Mouse (Mus musculus) adrenal gland, adult 8-10 months (tissue): ENCODE measurements around the gene Tns1. TPM values are rescaled to one million over a fixed set of nuclear protein-coding genes. Genes with fewer than 3 reads are reported as not detected.

Experiments used
- DNase-seq: peaks from one replicate; pipeline ENCODE4 v3.0.0; 2022
- total RNA-seq, 4 experiments: library from RNA; stranded (reverse); gene quantifications; 2 replicates each; pipeline ENCODE4 v1.2.4; 2022

Gene Tns1
- total RNA-seq, 4 experiments from 2014 or later, result 461 to 578 (median 489) TPM

- no peak for DNase-seq
These were observed 33.1 kb downstream of the Tns1 start for GRCm38 (mm10) chr1:74091138-74091537.

GRCm38 (mm10) chr1:74090329-74090728 lies 33.9 kb downstream of the Tns1 start:
- no peak for DNase-seq

DNA sequence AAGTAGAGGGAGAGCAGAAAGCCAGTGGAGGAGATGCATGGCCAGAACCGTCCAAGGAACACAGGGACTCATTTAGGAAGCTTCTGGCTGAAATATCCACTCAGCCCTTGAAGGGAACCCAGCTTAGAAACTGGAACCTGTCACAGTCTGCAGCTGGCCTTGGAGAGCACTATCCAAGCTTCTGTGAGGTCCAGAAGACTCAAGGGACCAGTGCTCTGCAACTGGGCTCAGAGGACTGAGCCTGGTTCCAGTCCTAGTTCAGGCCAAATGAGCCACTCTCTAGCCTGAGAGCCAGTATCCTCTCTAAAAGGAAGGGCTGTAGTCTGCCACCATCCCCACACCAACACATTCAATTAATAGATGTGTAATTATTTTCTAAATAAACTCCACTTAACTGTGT lies 35.7 kb downstream of the Tns1 start:
- no peak for DNase-seq

- no peak for DNase-seq
These were observed 38.7 kb downstream of the Tns1 start for GRCm38 (mm10) chr1:74085566-74085965.

GRCm38 (mm10) chr1:74084752-74085151 lies 39.5 kb downstream of the Tns1 start:
- no peak for DNase-seq

GRCm38 (mm10) chr1:74084065-74084705 lies 40.1 kb downstream of the Tns1 start:
- no peak for DNase-seq

GRCm38 (mm10) chr1:74082841-74083463 lies 41.3 kb downstream of the Tns1 start:
- DNase-seq, result no peak

DNA sequence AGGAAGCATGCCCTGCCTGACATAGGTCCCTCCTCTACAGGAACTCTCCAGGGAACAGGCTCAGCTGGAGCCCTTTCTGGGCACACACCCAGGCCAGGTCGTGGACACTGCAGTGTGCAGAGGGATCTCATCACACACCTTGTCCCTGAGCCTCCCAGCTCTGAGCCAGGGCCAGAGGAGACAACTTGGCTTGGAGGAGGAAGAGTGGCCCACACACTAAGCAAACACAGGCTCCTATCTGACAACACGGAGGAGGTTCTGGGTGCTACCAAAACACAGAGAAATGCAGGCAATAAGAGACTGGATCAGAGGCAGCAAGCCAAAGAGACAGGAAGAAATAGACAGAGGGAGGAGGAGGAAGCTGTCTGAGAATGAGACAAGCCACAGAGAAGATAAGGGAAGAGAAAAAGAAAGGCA lies 42.7 kb downstream of the Tns1 start:
- DNase-seq, result no peak

GRCm38 (mm10) chr1:74077353-74077752 lies 46.9 kb downstream of the Tns1 start:
- DNase-seq, result peak; percentile 84

- DNase-seq, result no peak
These were observed 48.0 kb downstream of the Tns1 start for GRCm38 (mm10) chr1:74076230-74076629.

DNA sequence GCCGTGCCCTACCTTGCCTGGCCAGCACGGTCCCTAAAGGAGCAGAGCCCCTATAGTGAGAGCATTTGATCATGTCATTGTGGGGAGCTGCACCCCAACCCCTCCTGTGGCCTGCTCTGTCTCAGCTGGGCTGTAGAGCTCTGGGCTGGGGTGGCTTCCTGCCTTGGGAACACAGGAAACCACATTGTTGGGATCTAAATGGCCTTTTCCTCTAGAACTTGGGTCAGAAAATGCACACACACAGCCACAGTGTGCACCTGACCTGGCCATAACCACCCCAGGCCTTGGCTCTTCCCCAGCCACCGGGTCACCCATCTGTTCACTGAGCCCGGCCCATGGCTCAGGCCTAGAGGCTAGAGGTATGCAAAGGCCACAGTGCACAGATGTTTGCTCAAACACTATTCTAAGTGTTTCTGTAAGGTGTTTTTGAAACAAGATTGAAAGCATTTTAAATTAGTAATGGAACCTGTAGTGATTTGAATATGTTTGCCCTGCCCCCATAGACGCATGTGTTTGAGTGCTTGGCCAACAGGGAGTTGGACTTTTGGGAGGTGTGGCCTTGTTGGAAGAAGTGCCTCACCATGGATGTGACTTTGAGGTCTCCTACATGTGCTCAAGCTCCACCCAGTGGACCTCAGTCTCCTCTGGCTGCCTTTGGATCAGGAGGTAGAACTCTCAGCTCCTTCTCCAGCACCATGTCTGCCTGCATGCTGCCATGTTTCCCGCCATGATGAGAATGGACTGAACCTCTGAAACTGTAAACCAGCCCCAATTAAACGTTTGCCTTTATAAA lies 49.4 kb downstream of the Tns1 start:
- no peak for DNase-seq

- DNase-seq, result no peak
These were observed 50.5 kb downstream of the Tns1 start for GRCm38 (mm10) chr1:74073791-74074190.

DNA sequence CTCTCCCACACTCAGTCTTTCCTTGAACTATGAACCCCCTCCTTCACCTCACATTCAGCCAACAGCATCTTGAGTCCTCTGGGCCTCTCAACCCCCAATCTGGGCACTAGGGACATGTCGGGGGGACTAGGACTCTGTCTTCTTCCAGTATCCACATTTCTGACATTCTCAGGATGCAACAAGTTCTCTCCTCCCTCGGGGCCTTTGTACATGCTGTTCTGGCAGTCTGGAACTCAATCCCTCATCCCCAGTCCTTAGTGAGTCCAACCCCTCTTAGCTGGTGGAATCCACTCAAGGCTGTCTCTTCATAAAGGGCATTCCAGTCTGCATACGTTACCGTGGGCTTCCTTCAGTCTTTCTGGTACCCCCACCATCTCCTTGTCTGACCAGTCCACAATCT lies 53.5 kb downstream of the Tns1 start:
- DNase-seq, result no peak

DNA sequence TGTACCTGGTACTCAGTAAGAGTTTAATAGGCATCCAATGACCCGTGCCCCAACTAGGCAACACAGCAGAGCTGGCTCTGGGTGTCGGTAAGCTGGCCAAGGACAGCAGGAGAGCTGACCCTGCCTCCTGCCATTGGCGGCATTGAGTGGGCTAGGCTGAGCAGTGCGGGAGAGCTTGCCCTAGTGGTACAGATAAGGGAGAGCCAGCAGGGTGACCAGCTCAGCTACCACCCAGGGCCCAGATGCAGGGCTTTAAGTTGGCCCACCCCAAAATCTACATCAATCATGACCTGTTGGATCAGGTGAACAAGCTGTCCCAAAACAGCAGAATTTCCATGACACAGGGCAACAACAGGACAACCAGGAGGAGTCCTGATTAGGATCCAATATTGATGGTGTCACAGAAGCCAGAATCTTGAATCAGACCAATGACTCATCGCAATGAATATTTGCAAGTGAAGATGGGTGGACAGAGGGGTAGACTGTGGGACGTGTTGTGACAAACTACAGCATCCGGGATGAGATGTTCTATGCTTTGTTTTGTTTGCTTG lies 54.2 kb downstream of the Tns1 start:
- peak; percentile 51 for DNase-seq

DNA sequence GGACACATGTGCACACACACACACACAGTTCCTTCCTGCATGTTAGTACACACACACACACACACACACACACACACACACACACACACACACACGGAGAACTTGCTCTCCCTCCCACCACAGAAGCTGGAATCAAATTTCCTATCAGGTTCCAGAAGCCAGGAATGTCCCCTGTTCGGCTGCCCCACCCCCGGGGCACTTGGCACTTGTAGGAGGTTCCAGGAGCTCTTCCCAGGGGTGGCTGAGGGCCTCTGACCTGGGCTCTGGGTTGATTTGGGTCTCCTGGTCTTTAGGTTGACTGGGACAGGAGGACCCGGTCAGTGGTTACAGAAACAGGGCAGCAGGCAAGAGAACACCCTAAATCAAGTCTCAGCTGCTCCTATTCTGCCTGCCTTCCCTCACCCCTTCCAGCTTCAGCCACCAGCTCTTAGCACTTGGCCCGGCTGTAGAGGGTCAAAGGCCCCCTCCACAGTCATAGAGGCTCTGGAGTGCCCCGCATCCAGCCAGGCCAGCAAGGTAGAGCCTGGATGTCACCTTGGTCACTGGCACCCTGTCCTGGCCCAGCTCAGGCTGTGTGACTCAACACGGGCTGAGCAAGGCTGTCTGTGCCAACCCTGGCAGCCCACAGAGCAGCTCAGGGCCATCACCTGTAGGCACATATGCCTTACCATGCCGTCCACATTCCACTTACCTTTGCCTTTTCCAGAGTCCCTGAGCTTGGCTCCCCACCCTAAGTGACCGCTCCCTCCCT lies 55.0 kb downstream of the Tns1 start:
- peak; percentile 79 for DNase-seq

DNA sequence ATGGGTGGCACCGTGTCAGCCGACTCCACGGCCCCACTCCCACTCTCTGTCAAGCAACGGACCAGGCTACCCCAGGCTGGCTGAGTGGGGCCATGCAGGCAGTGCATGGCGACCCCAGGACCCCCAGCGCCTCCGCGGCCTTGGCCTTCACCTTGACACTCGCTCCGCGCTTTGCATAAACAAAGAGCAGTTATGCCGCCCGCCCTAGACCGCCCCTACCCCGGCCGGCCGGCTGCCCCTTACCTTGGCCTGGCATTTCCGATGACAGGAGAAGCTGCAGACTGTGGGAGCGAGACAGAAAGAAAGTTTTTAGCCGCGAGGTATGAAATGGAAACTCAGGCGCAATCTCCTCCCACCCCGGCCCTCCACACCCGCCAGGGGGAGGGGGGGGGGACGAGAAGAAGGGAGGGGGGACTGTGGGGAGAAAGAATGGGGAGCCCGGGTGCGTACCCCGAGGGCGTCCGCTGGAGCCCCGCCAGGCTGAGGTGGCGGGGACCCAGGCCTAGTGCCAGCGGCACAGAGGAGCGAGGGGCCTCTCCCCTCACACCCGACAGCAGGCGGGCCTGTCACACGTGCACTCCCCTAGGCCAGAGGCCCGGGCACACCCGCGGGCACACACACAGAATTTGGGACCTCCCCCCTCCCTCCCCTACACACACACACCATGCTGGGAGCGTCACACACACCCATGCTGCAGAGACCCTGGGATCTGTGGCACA lies 55.7 kb downstream of the Tns1 start:
- no peak for DNase-seq

GRCm38 (mm10) chr1:74067866-74068265 lies 56.4 kb downstream of the Tns1 start:
- no peak for DNase-seq

DNA sequence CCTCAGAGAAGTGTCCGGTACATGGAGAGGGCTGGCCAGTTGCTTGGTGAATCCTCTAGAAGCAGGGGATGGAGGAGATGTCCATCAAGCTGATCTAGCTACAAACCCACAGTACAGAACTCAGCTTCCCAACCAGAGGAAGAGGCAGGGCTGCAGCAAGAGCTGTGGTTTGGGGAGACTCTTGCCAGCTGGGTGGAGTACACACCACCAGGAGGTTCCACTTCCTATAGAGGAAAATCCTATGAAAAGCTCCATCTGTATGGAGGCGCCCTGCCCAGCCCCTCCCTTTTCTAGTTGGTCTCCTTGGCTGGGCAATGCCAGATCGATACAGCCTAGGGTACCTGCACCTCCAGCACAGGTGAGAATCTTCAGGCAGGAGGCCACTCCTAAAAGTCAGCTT lies 57.7 kb downstream of the Tns1 start:
- DNase-seq, result no peak

GRCm38 (mm10) chr1:74066061-74066460 lies 58.2 kb downstream of the Tns1 start:
- DNase-seq, result peak; percentile 92

- DNase-seq, result no peak
These were observed 64.2 kb downstream of the Tns1 start for GRCm38 (mm10) chr1:74060046-74060445.

DNA sequence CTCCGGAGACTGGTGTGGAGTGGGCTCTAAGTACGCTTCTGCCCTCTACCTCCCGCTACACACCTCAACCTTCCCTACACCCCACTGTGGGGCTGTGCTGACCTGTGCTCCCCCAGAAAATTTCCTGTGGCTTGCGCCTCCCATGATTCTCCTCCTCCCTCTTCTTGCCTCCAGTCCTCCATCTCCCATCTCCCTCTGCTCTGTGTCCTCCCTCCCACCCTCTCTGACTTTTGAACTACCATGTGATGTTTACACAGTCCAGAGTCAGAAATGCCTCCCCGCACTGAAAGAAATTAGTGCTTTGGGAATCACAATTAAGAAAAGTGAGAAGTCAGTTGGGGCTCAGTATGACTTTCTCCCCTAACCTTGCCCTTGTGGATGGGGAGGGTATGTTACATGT lies 64.7 kb downstream of the Tns1 start:
- DNase-seq, result no peak

DNA sequence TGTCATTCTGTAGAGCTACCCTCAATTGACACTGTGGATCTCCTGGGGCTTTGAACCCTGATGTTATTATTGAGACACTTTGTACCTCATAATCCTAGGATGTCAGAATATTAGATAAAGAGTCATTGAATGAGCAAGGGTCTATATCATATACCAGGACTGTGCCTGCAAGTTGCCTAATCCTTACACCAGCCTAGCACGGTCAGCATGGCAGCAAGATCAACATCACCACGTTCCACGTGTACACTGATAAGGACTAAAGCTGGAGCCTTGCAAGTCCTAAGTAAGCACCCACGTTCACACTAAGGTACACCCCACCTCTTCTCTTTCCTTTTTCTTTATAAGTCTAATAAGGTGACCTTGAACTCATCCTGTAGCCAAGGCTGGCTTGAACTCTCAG lies 65.5 kb downstream of the Tns1 start:
- DNase-seq, result no peak
